Mouse (Mus musculus) adrenal gland, adult 18-20 months (tissue): ENCODE data around the gene Cpsf4. TPM values are rescaled to one million over a fixed set of nuclear protein-coding genes. Genes with fewer than 3 reads are reported as not detected.
"Not testable (repeated sequence)": the region's sequence is repeated elsewhere in the genome, so short reads cannot be mapped to it uniquely, and the experiment has no call there.

Source experiments
- DNase-seq, 2 experiments: peaks; one replicate each; pipeline ENCODE4 v3.0.0; 2021 to 2022; ENCODE audit warnings: low spot score in 2 of 2
- total RNA-seq, 2 experiments: library from RNA; stranded (reverse); gene quantifications; 1 replicate in 1 of 2; 2 replicates in 1 of 2; pipeline ENCODE4 v1.2.3; 2021

Gene Cpsf4
- total RNA-seq, 2 experiments from 2014 or later: 19.9 to 22.5 TPM

GRCm38 (mm10) chr5:145167306-145167661 is 271 bp downstream of the Cpsf4 start:
- no peak for DNase-seq

- DNase-seq: no peak
Observed at GRCm38 (mm10) chr5:145178461-145178980, 11.5 kb downstream of the Cpsf4 start.

GRCm38 (mm10) chr5:145185244-145185643 is 18.2 kb downstream of the Cpsf4 start:
- no peak for DNase-seq

GRCm38 (mm10) chr5:145189416-145189815 is 22.4 kb downstream of the Cpsf4 start:
- DNase-seq: no peak

GRCm38 (mm10) chr5:145190373-145190772 is 23.4 kb downstream of the Cpsf4 start:
- no peak for DNase-seq

GRCm38 (mm10) chr5:145190875-145191798 is 24.1 kb downstream of the Cpsf4 start:
- peak; percentile 84 for DNase-seq

- DNase-seq: no peak
Observed at GRCm38 (mm10) chr5:145191962-145192361, 24.9 kb downstream of the Cpsf4 start, which contains the start of gene Atp5j2. Gene Atp5j2 (minus strand): TSS chr5:145192062.

GRCm38 (mm10) chr5:145200387-145200786 is 33.4 kb downstream of the Cpsf4 start:
- no peak for DNase-seq

GRCm38 (mm10) chr5:145201321-145201991 is 34.4 kb downstream of the Cpsf4 start, which contains the start of gene Zkscan14:
Gene Zkscan14 (minus strand): TSS chr5:145201868.
- DNase-seq: peak; percentile 57 to 62

- no peak for DNase-seq
Observed at GRCm38 (mm10) chr5:145202446-145202845, 35.4 kb downstream of the Cpsf4 start.

- DNase-seq: peak; percentile 91
Observed at GRCm38 (mm10) chr5:145203936-145204691, 37.1 kb downstream of the Cpsf4 start, which contains the start of gene Zkscan5. Gene Zkscan5 (plus strand): TSS chr5:145204562.

GRCm38 (mm10) chr5:145205041-145205440 is 38.0 kb downstream of the Cpsf4 start:
- DNase-seq: no peak

GRCm38 (mm10) chr5:145207385-145207784 is 40.4 kb downstream of the Cpsf4 start:
- DNase-seq: no peak

- DNase-seq: no peak
Observed at GRCm38 (mm10) chr5:145207954-145208353, 40.9 kb downstream of the Cpsf4 start.

- not testable (repeated sequence) for DNase-seq
Observed at GRCm38 (mm10) chr5:145208391-145208790, 41.4 kb downstream of the Cpsf4 start.

- DNase-seq: no peak
Observed at GRCm38 (mm10) chr5:145211340-145211739, 44.3 kb downstream of the Cpsf4 start.

- no peak for DNase-seq
Observed at GRCm38 (mm10) chr5:145212216-145212615, 45.2 kb downstream of the Cpsf4 start.

- DNase-seq: no peak
Observed at GRCm38 (mm10) chr5:145213505-145213904, 46.5 kb downstream of the Cpsf4 start.

- DNase-seq: no peak
Observed at GRCm38 (mm10) chr5:145214679-145215078, 47.7 kb downstream of the Cpsf4 start.

- DNase-seq: no peak
Observed at GRCm38 (mm10) chr5:145217746-145218145, 50.7 kb downstream of the Cpsf4 start.

GRCm38 (mm10) chr5:145218206-145218605 is 51.2 kb downstream of the Cpsf4 start:
- no peak for DNase-seq
